Mouse (Mus musculus) midbrain, embryonic 12.5 days (tissue): ENCODE results near the gene Itk. TPM values are rescaled to one million over a fixed set of nuclear protein-coding genes. Genes with fewer than 3 reads are reported as not detected.

Experiments
- ATAC-seq: fragments of 200-750 bp; cut with Nextera tagmentation; 2 replicates; pipeline ENCODE4 v1.8.0; 2017; ENCODE audit warnings: low read depth, moderate TSS enrichment, moderate library complexity; ENCODE audit not compliant: low FRiP score
- H3K27ac ChIP-seq: fragments of 300-500 bp; sonication (generic); replicated peaks from 2 replicates; pipeline ENCODE4 v1.5.1; 2016; ENCODE audit warnings: mild to moderate bottlenecking
- H3K27me3 ChIP-seq: fragments of 300-500 bp; sonication (generic); 2 replicates; pipeline ENCODE4 v1.6.1; 2016; ENCODE audit warnings: mild to moderate bottlenecking
- H3K36me3 ChIP-seq: fragments of 300-500 bp; sonication (generic); 2 replicates; pipeline ENCODE4 v1.6.1; 2016
- H3K4me1 ChIP-seq: fragments of 300-500 bp; sonication (generic); 2 replicates; pipeline ENCODE4 v1.6.1; 2016
- H3K4me2 ChIP-seq: fragments of 300-500 bp; sonication (generic); replicated peaks from 2 replicates; pipeline ENCODE4 v1.6.1; 2016; ENCODE audit warnings: mild to moderate bottlenecking, moderate library complexity
- H3K4me3 ChIP-seq: fragments of 300-500 bp; sonication (generic); 2 replicates; pipeline ENCODE4 v1.5.1; 2016; ENCODE audit warnings: mild to moderate bottlenecking
- H3K9ac ChIP-seq: fragments of 300-500 bp; sonication (generic); replicated peaks from 2 replicates; pipeline ENCODE4 v1.6.1; 2016; ENCODE audit warnings: mild to moderate bottlenecking, moderate library complexity
- H3K9me3 ChIP-seq: fragments of 300-500 bp; sonication (generic); 2 replicates; pipeline ENCODE4 v1.6.1; 2016; ENCODE audit warnings: mild to moderate bottlenecking
- WGBS: fragments of 180-500 bp; shearing (Covaris S2); methylation state at CpG from one replicate; pipeline ENCODE4 v1.1.7; 2016; 5-methylcytosine and 5-hydroxymethylcytosine counted together
- polyA plus RNA-seq: library from polyadenylated mRNA; unstranded; fragments of >200 nt; fragmentation: Nextera tagmentation; extraction: Ambion mirVana; gene quantifications from 2 replicates; pipeline ENCODE4 v1.2.1, GENCODE M21; 2016

Itk gene
- polyA plus RNA-seq, 1 experiment from 2014 or later = 0.06 TPM

DNA sequence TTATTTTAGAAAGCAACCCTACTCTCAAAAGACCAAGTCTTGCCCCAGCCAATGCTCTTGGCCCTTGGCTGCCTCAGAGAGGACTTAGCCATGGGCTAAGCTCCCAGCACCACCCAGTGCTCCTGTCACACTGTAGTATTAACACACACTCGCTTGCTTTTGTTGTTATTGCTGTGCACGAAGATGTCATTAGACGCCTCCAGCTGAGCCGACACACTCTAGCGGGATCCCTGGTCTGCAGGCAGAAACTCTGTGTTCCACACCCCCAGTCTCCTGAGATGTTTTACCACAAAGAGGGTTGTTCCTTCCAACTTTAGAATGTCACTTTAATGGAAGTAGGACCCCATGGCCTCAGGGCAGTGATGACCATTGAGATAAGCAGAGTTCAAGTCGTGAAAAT, 877 bp downstream of the Itk start:
- no peak for ATAC-seq
- 75% methylated on average over 6 of the region's 6 CpGs for WGBS

DNA sequence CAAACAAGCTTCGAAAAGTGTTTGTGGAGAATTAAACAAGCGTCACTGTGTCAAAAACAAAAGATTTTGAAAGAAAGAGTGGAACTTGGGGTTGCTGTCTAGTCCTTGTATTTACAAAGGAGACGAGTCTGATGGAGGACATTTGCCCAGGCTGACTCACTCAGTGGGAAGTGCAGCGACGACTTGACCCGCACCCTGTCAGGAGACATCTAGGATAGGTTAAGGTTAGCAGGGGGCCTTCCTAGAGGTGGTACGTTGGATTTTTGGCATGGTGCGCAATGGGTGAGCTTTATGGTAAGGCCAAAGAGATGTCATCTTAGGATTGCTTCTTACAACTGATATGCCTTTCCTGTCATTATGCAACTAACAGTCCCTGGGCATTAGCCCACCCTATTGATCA, 2.3 kb downstream of the Itk start:
- no peak for ATAC-seq
- 94% methylated on average over 8 of the region's 8 CpGs for WGBS

More for the DNA sequence above, 877 bp downstream of the Itk start:
- Histone ChIP-seq H3K27me3 (no peaks in the 10 kb centered on the region), H3K9me3 (no peaks in the 10 kb centered on the region), H3K4me3 (no peak overlapping the region), H3K9ac (no peak overlapping the region), H3K4me1 (no peaks in the 10 kb centered on the region), H3K36me3 (no peaks in the 10 kb centered on the region), H3K27ac (no peak overlapping the region), H3K4me2 (no peak overlapping the region)

DNA sequence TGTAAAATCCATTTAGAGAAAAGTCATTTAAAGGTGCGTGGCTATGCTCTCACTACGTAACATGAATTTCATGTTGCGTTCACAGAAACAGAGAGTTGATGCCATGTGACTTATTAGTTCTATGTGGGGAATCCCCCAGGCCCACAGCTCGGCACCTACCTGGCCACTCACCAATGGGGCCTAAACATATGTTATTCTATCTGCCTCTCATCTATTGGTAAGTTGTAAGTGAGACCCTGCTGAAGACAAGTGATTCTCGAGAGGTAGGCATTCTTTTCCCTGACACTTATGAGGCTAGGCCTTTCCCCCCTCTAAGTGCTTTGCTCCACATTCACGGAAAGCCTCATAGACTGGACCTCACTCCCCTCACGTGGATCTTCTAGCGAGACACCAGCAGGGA, 2.8 kb downstream of the Itk start:
- no peak for ATAC-seq
- Histone ChIP-seq H3K4me1 (no peaks in the 10 kb centered on the region), H3K9me3 (no peaks in the 10 kb centered on the region), H3K4me2 (no peak overlapping the region), H3K4me3 (no peak overlapping the region), H3K27ac (no peak overlapping the region), H3K36me3 (no peaks in the 10 kb centered on the region), H3K27me3 (no peaks in the 10 kb centered on the region), H3K9ac (no peak overlapping the region)
- 88% methylated on average over 8 of the region's 8 CpGs for WGBS

More for the DNA sequence above, 2.3 kb downstream of the Itk start:
- Histone ChIP-seq H3K4me2 (no peak overlapping the region), H3K4me1 (no peaks in the 10 kb centered on the region), H3K27ac (no peak overlapping the region), H3K9ac (no peak overlapping the region), H3K4me3 (no peak overlapping the region), H3K9me3 (no peaks in the 10 kb centered on the region), H3K27me3 (no peaks in the 10 kb centered on the region), H3K36me3 (no peaks in the 10 kb centered on the region)

DNA sequence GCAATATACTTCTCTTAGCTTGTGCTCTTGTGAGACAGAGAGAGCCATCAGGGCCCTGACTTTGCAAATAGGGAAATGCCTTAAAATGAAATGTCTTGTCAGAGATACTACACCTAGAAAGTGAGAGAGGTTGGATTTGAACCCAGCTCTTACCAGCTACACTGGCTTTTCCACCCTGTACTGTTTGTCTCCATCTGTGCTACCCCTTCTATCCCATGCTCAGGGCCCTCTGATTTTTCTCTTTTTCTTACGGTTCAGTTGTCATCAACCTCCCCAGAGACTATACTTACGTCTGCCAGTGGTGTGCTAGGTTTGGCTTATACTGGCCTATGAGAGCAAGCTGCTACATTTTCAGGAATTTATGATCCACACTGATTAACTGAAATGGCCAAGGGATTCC, 4.4 kb downstream of the Itk start:
- Histone ChIP-seq H3K4me1 (no peaks in the 10 kb centered on the region), H3K4me2 (no peak overlapping the region), H3K27ac (no peak overlapping the region), H3K27me3 (no peaks in the 10 kb centered on the region), H3K36me3 (no peaks in the 10 kb centered on the region), H3K4me3 (no peak overlapping the region), H3K9ac (no peak overlapping the region), H3K9me3 (no peaks in the 10 kb centered on the region)
- no peak for ATAC-seq
- WGBS = 80% methylated on average over 2 of the region's 2 CpGs

DNA sequence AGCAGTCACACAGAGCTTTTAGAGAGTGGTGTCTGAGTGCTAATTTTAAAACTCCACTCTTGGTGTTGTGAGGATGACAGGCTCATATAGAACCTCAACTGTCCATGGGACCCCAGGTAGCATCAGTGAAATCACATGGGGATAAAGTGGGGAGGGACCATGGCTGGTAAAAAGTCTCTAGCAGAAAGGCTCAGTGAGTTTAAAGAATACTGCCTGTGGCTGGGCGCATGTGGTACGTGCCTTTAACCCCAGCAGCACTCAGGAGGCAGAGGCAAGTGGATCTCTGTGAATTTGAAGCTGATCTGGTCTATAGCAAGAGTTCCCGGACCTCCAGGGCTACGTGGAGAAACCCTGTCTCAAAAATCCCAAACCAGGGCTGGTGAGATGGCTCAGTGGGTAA, 6.8 kb downstream of the Itk start:
- H3K9me3 ChIP-seq = no peaks in the 10 kb centered on the region
- H3K27me3 ChIP-seq = no peaks in the 10 kb centered on the region
- ATAC-seq = no peak
- H3K36me3 ChIP-seq = no peaks in the 10 kb centered on the region
- H3K4me1 ChIP-seq = no peaks in the 10 kb centered on the region
- H3K4me3 ChIP-seq = no peak overlapping the region
- WGBS = 86% methylated on average over 4 of the region's 4 CpGs
- no peak overlapping the region for H3K9ac ChIP-seq
- no peak overlapping the region for H3K4me2 ChIP-seq
- no peak overlapping the region for H3K27ac ChIP-seq

DNA sequence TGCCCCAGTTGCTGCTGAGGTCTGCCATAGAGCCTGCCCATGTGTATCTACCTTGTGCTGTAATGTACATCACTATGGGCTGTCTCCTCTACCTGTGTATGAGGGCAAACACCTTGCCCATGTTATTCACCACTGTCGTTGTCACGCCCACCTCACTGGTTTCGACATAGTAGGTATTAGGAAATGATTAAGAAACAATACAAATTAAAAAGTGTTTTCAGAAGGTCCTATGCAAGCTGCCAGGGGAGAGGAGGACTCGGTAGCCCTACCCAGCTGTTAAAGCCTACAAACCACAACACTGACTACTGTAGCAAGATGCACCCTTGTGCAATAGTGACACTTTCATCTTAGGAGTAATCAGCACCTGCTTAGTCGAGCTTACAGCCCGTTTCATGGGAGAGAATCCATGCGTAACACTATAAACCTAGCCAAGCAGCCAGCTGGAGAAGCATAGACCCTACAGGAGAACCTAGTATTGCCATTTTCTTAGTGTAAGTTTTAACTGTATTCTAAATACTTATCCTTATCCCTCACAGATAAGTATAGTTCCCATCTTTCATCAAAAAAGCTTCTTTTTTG, 9.1 kb downstream of the Itk start:
- H3K4me2 ChIP-seq = no peak overlapping the region
- no peak overlapping the region for H3K27ac ChIP-seq
- no peaks in the 10 kb centered on the region for H3K4me1 ChIP-seq
- no peaks in the 10 kb centered on the region for H3K9me3 ChIP-seq
- no peak overlapping the region for H3K9ac ChIP-seq
- H3K27me3 ChIP-seq = no peaks in the 10 kb centered on the region
- H3K4me3 ChIP-seq = no peak overlapping the region
- no peak for ATAC-seq
- no peaks in the 10 kb centered on the region for H3K36me3 ChIP-seq
- WGBS = 90% methylated on average over 7 of the region's 7 CpGs

DNA sequence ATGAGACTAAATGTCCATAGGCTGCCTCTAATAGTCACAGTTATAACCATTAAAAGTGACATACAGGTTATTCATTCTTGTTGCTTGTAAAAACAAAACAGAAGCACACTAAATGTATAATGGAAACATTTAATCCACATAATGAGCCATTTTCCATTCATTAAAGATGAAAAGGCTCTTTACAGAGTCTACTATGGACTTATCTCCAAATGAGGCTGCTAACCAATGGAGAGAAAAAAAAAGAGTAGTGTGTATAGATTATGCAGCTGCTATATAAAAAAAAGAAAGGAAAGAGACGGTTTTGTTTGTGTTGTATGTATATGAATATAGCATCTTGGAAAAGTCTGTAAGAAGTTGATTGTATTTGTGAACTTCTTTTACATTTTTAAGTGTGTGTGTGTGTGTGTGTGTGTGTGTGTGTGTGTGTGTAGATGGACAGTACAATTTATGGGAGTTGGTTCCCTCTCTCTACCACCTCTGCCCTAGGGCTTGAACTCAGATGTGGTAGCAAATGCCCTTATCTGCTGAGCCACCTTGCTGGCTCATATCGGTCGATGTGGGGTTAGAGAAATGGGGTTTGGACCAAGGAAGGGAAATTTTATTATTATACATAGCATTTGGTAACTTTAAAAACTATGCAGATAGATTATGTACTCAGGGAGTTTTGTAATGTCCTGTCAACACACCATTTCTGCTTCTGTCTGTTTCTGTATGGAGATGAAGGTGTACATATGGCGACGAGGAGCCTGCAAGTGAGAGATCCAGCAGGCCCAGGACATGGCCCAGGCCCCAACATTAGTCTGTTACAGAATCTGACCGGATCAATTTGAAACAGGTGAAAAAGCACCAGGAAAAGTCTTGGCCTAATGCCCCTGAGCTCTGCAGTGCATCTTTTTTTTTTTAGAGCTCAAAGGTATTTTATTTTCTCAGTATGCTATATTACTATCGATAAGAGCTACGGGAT, 11.2 kb downstream of the Itk start:
- H3K4me3 ChIP-seq = no peak overlapping the region
- no peaks in the 10 kb centered on the region for H3K4me1 ChIP-seq
- H3K4me2 ChIP-seq = no peak overlapping the region
- no peak for ATAC-seq
- WGBS = 92% methylated on average over 8 of the region's 8 CpGs
- H3K27ac ChIP-seq = no peak overlapping the region
- no peaks in the 10 kb centered on the region for H3K27me3 ChIP-seq
- no peak overlapping the region for H3K9ac ChIP-seq
- H3K9me3 ChIP-seq = no peaks in the 10 kb centered on the region
- no peaks in the 10 kb centered on the region for H3K36me3 ChIP-seq

DNA sequence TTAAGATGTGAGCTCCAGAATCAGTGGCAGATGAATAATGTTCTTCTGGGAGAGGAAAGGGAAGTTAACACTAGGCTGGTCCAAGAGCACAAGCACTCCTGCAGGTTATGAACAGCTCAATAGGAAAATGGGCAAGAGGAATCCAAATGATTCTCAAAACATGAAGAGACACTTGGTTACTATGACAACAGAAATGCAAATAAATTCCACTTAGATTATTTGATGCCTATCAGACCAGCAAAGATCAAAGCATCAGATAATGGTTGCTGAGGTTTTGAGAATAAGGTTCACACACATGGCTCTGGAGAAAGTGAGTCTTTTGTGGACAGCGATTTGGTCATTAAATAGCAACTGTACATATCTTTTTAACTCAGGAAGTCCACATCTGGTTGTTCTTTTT, 12.0 kb downstream of the Itk start:
- Histone ChIP-seq H3K9me3 (no peaks in the 10 kb centered on the region), H3K36me3 (no peaks in the 10 kb centered on the region), H3K9ac (no peak overlapping the region), H3K27me3 (no peaks in the 10 kb centered on the region), H3K4me2 (no peak overlapping the region), H3K4me3 (no peak overlapping the region), H3K4me1 (no peaks in the 10 kb centered on the region), H3K27ac (no peak overlapping the region)
- 88% methylated on average over 1 of the region's 1 CpGs for WGBS
- no peak for ATAC-seq

DNA sequence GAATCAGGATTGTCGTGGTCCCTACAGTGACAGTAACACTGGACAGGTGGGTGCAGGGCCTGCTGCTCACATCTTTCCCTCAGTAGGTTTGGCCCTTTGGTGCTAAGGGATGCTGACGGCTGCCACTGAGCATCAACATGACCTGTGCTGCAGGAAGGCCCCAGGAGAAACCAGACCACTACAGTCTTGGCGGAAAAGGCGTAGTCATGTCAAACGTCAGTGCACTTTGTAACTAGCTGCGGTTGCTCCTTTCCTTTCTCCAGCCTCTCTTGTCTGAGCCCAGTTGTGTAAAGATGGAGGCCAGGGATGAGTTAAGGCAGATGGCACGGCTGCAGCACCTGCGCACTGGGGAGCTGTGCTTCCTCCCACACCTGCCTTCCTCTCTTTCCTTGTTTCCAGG, 14.3 kb downstream of the Itk start:
- Histone ChIP-seq H3K9me3 (no peaks in the 10 kb centered on the region), H3K4me1 (no peaks in the 10 kb centered on the region), H3K27ac (no peak overlapping the region), H3K4me3 (no peak overlapping the region), H3K4me2 (no peak overlapping the region), H3K36me3 (no peaks in the 10 kb centered on the region), H3K9ac (no peak overlapping the region), H3K27me3 (no peaks in the 10 kb centered on the region)
- ATAC-seq = no peak
- 92% methylated on average over 8 of the region's 8 CpGs for WGBS

DNA sequence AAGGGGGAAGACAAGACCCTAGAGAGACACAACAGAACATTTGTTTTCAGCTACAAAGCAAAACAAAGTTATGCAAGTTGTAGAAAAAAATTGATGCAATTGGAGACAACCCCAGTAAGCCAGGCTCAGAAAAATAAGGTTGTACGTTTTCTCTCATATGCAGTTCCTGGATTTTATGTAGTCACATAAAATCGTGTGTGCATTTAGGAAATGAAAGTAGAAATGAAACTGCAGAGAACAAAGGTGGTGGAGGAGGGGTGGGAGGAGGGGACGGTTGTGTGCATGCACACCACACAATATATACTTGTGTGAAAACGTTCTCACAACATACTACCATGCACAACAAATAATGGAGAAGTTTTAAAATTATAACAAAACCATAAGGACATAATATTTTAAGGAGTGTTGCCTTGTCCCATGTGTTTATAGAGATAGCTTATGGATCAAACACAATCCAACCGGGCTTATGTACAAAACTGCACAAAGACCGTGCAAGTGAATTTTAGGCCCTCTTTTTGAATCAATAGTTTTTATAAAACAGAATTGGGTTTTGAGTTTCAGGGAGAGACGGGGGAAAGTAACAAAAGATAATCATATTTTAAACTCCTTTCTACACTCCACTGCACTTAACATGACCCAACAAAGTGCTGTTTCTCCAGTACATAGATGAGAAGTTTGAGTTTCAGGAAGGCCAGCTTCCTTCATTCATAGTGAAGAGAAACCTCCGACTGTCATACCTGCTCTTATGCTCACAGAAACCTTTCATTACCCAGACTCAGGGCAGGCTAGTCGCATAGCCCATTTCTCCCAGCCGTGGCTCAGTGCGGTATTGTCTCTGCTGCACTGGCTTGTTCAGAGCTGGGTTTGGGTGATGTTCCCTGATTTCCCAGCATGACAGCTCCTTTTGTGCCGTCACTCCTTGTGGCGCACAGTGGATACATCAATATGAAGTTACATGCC, 16.0 kb downstream of the Itk start:
- no peaks in the 10 kb centered on the region for H3K27me3 ChIP-seq
- no peak overlapping the region for H3K27ac ChIP-seq
- no peaks in the 10 kb centered on the region for H3K36me3 ChIP-seq
- H3K9ac ChIP-seq = no peak overlapping the region
- WGBS = 82% methylated on average over 13 of the region's 13 CpGs
- H3K9me3 ChIP-seq = no peaks in the 10 kb centered on the region
- no peaks in the 10 kb centered on the region for H3K4me1 ChIP-seq
- no peak overlapping the region for H3K4me3 ChIP-seq
- no peak for ATAC-seq
- no peak overlapping the region for H3K4me2 ChIP-seq

DNA sequence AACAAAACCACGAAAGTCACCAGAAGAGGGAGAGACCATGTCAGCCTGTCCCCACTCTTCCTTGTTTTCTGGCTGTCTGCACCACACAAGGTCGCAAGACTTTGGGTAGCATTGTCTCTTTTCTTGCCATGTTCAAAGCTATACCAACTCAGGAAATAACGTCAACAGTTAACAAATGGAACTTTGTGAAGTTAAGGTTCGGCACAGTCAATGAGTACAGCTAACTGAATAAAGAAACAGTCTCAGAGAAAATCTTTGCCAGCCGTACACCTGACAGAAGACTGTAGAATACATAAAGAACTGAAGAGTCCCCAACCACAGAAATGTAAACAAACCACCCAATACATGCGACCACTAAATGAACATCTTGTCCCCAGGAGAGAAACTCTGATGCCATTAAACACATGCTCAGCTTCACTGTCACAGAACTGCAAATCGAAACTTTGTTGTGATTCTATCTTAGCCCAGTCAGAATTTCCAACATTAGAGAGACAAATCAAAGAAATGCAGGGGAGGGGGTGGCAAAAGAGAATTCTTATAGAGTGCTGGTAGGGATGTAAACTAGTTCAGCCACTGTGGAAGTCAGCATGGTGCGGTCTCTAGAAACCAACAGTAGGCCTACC, 16.9 kb downstream of the Itk start:
- Histone ChIP-seq H3K27ac (no peak overlapping the region), H3K27me3 (no peaks in the 10 kb centered on the region), H3K36me3 (no peaks in the 10 kb centered on the region), H3K4me3 (no peak overlapping the region), H3K4me1 (no peaks in the 10 kb centered on the region), H3K9ac (no peak overlapping the region), H3K9me3 (no peaks in the 10 kb centered on the region), H3K4me2 (no peak overlapping the region)
- 88% methylated on average over 8 of the region's 8 CpGs for whole genome bisulfite sequencing
- no peak for ATAC-seq
